Mouse (Mus musculus): Measurements from ENCODE around the gene Gm10251. TPM values are rescaled to one million over a fixed set of nuclear protein-coding genes. Genes with fewer than 3 reads are reported as not detected.
"Not testable (repeated sequence)": the region's sequence is repeated elsewhere in the genome, so short reads cannot be mapped to it uniquely, and the experiment has no call there.

The Gm10251 gene
- not detected in 2 replicates for polyA plus RNA-seq (2012; rRNA removed)

DNA sequence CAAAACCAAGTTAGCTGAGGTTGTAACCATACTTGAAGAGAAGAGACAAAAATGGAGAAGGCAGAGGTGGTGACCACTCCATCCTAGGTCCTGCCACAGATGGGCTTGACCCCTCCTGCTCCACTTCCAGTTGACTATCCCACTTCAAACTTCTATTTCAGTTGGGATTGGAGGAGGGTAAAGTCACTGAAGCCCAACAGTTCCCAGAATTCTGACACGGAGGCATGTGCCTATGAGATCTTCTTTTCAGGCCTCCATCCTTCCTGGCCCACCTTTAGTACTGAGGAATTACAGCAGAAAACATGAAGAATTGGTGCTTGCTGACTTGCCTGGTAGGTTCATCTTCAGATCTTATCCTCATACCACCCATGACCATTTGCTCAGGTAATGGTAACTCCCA lies at the start of gene Gm10251:
Gm10251 (minus strand) TSS at position 101 of the 400 bp plus-strand sequence.
- H3K4me3 ChIP-seq (replicated peaks; ENCODE audit: extremely low read depth, low read depth, low read length); H3K4me1 ChIP-seq (ENCODE audit: control insufficient read depth, insufficient read depth, low read length); DNase-seq: not testable (repeated sequence)
- WGBS = no CpG with 5 or more reads among the region's 1 CpGs

DNA sequence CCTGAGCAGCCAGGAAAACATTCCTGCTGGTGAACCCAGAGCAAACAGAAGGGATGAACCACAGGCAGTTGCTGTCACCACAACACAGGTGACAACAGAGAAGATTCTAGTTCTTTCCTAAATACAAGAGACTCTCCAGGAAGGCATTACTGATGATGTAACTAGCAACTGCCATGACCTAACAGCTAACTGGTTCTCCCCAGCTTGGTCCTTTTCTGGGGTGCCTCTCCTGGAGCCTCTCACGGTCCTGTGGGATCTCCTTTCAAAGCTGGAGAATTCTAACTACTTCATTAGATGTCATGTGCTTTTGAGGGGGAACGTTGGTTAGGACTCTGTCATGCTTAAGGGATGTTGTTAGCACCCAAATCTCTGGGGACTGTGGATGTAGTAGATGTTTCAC lies 36.2 kb upstream of the Gm10251 start, which contains the start of gene Gm8050:
Gm8050 (minus strand) TSS at position 101 of the 400 bp plus-strand sequence.
- H3K4me1 ChIP-seq (ENCODE audit: control insufficient read depth, insufficient read depth, low read length); DNase-seq; H3K4me3 ChIP-seq (replicated peaks; ENCODE audit: extremely low read depth, low read depth, low read length): not testable (repeated sequence)
- 56% methylated on average over 1 of the region's 2 CpGs for WGBS

DNA sequence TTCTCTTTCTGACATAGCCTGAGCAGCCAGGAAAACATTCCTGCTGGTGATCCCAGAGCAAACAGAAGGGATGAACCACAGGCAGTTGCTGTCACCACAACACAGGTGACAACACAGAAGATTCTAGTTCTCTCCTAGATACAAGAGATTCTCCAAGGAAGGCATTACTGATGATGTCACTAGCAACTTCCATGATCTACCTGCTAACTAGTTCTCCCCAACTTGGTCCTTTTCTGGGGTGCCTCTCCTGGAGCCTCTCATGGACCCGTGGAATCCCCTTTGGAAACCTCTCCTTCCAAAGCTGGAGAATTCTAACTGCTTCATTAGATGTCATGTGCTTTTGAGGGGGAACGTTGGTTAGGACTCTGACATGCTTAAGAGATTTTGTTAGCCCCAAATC lies 61.7 kb downstream of the Gm10251 start, which contains the start of gene Gm3460:
Gm3460 (minus strand) TSS at position 101 of the 400 bp plus-strand sequence.
- 45% methylated on average over 1 of the region's 2 CpGs for WGBS
- H3K4me1 ChIP-seq (ENCODE audit: control insufficient read depth, insufficient read depth, low read length); DNase-seq; H3K4me3 ChIP-seq (replicated peaks; ENCODE audit: extremely low read depth, low read depth, low read length): not testable (repeated sequence)

DNA sequence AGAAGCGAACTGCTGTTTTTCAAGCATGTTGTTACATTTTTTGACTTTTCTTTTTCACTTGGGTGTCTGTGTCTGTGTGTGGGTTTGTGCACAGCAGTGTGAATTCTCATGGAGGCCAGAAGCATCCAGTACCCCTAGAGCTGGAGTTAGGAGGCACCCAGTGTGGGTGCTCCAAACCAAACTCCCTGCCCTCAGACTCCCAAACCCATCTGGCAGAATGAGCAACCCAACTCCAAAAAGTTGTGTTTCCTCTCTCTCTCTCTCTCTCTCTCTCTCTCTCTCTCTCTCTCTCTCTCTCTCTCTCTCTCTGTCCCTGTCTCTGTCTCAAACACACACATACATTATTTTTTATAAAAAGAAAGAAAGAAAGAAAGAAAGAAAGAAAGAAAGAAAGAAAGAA lies 77.5 kb downstream of the Gm10251 start:
- H3K4me1 ChIP-seq (ENCODE audit: control insufficient read depth, insufficient read depth, low read length); H3K4me3 ChIP-seq (replicated peaks; ENCODE audit: extremely low read depth, low read depth, low read length): not testable (repeated sequence)
- peak; percentile 2 for DNase-seq
- no CpG with 5 or more reads among the region's 1 CpGs for WGBS

DNA sequence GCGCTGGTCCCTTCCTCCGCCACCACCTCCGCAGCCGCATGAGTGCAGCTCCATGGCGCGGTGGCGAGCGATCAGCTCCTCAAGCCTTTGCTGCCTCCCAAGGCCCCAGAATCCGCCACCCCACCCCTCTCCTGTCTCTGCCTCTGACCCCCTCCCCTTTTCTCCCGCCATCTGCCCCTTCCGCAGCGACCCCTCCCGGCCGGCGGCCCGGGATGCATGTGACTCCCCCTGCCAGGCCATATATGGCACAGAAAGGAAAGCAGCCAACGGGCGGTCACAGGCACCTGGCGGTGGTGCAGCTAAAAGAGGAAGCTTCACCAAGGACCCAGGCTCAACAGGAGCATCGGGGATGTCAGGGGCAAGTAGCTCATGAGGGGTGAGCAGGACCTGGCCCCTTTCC lies 79.0 kb downstream of the Gm10251 start:
- DNase-seq = peak; percentile 8
- not testable (repeated sequence) for H3K4me1 ChIP-seq (ENCODE audit: control insufficient read depth, insufficient read depth, low read length); H3K4me3 ChIP-seq (replicated peaks; ENCODE audit: extremely low read depth, low read depth, low read length)
- 3% methylated on average over 16 of the region's 20 CpGs for WGBS

DNA sequence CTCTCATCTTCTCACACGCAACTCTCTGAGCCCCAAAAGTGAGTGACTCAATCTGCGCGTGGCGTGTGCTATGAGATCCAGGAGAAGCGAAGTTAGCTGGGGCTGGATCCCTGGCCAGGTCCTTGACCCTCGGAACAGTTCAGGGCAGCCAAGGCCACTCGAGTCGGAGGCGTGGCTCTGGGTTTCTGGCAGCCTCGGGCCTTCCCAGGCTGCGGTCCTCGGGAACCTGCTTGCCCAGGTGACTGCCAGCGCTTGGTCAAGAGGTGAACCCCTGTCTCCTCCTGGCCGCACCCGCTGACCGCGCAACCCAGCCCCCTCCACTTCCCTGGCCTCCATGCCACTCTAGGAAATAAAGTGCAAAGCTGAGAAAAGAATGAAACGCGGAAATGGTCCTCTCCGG lies 79.4 kb downstream of the Gm10251 start:
- not testable (repeated sequence) for H3K4me3 ChIP-seq (replicated peaks; ENCODE audit: extremely low read depth, low read depth, low read length); H3K4me1 ChIP-seq (ENCODE audit: control insufficient read depth, insufficient read depth, low read length)
- 7% methylated on average over 19 of the region's 20 CpGs for WGBS
- DNase-seq = peak; percentile 16

DNA sequence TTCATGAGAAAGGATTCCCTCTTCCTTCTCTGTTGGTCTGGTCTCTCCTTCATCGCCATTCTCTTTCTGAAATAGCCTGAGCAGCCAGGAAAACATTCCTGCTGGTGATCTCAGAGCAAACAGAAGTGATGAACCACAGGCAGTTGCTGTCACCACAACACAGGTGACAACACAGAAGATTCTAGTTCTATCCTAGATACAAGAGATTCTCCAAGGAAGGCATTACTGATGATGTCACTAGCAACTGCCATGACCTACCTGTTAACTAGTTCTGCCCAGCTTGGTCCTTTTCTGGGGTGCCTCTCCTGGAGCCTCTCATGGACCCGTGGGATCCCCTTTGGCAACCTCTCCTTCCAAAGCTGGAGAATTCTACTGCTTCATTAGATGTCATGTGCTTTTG lies 93.5 kb downstream of the Gm10251 start, which contains the start of gene Gm3629:
Gm3629 (minus strand) TSS at position 101 of the 400 bp plus-strand sequence.
- not testable (repeated sequence) for DNase-seq; H3K4me1 ChIP-seq (ENCODE audit: control insufficient read depth, insufficient read depth, low read length); H3K4me3 ChIP-seq (replicated peaks; ENCODE audit: extremely low read depth, low read depth, low read length)
- 40% methylated on average over 1 of the region's 2 CpGs for WGBS

Other genes starting within 250 kb of the Gm10251 start
- gene Gm3594, start 239.6 kb downstream of the Gm10251 start, polyA plus RNA-seq (2012; rRNA removed) = not detected in 2 replicates
- not detected in 2 replicates for gene Gm8356, start 146.9 kb downstream of the Gm10251 start, polyA plus RNA-seq (2012; rRNA removed)
- 0.11 and 0.14 TPM in 2 replicates for gene Gm3629, start 93.6 kb downstream of the Gm10251 start, polyA plus RNA-seq (2012; rRNA removed)
- not detected in 2 replicates for gene Gm3460, start 61.8 kb downstream of the Gm10251 start, polyA plus RNA-seq (2012; rRNA removed)
- not detected in 2 replicates for gene Gm8050, start 36.1 kb upstream of the Gm10251 start, polyA plus RNA-seq (2012; rRNA removed)
- 0.22 and 0.30 TPM in 2 replicates for gene Gm3636, start 58.2 kb upstream of the Gm10251 start, polyA plus RNA-seq (2012; rRNA removed)
- gene Gm8362, start 90.2 kb upstream of the Gm10251 start, polyA plus RNA-seq (2012; rRNA removed) = not detected in 2 replicates
- gene Gm3642, start 156.1 kb upstream of the Gm10251 start, polyA plus RNA-seq (2012; rRNA removed) = not detected in 2 replicates
- gene Gm3667, start 205.8 kb upstream of the Gm10251 start, polyA plus RNA-seq (2012; rRNA removed) = 0.13 TPM in 1 of 2 replicates, not detected in the other